Comparison of ENCODE assay signal across 8 mouse cellular contexts in genomic region chr5:104460456-104460838, GRCm38 (mm10). TPM values are rescaled to one million over a fixed set of nuclear protein-coding genes. Genes with fewer than 3 reads are reported as not detected.
DNase-seq lines count a peak whose midpoint lies in the region; ATAC-seq and TF ChIP-seq lines count a peak whose summit lies in the region.

No protein-coding gene starts in this region.

- intact Hi-C loops in gastrocnemius, postnatal 14 days (cut with DNase I; ENCODE audit: low total_unique reads): no loop called here

- TF ChIP-seq POLR2A in ES-Bruce4 (IDR thresholded peaks at IDR 0.05; ENCODE audit: insufficient read depth, low read length): no peak

- peak overlapping the region; percentile 71 for H3K4me2 ChIP-seq in heart, postnatal 0 days (ENCODE audit: low read depth, low read length)
- H3K4me2 ChIP-seq in liver, postnatal 0 days (ENCODE audit: low read depth, low read length): peak overlapping the region; percentile 79

- no peak for TF ChIP-seq CTCF in ES-Bruce4 (IDR thresholded peaks at IDR 0.05; ENCODE audit: low read depth, low read length)
- no peak for TF ChIP-seq CTCF in heart, postnatal 0 days (IDR thresholded peaks at IDR 0.05; ENCODE audit: low read depth)
- TF ChIP-seq CTCF in liver, postnatal 0 days (IDR thresholded peaks at IDR 0.05; ENCODE audit: low read depth): no peak

- peak overlapping the region; percentile 57 for H3K27ac ChIP-seq in ES-Bruce4 (ENCODE audit: insufficient read depth, low read length)
- peak overlapping the region; percentile 93; the same call in 1 of the 2 replicates for H3K27ac ChIP-seq in heart, postnatal 0 days (ENCODE audit: low read depth)
- H3K27ac ChIP-seq in liver, postnatal 0 days (ENCODE audit: low read depth): no peak overlapping the region

- ATAC-seq in heart, postnatal 0 days (ENCODE audit: insufficient read depth, low read depth): no peak
- no peak for ATAC-seq in liver, postnatal 0 days

- WGBS in heart, postnatal 0 days: 23% methylated on average over 3 of the region's 3 CpGs
- WGBS in liver, postnatal 0 days (ENCODE audit: insufficient replicate concordance): 47% methylated on average over 3 of the region's 3 CpGs

- no peak for TF ChIP-seq EP300 in ES-Bruce4 (IDR thresholded peaks at IDR 0.05; ENCODE audit: insufficient read depth, low read depth, low read length)
- no peak for TF ChIP-seq EP300 in heart, postnatal 0 days (IDR thresholded peaks at IDR 0.05; ENCODE audit: low read depth)
- TF ChIP-seq EP300 in liver, postnatal 0 days (IDR thresholded peaks at IDR 0.05; ENCODE audit: low read depth): no peak

- H3K4me1 ChIP-seq in ES-Bruce4 (ENCODE audit: control insufficient read depth, insufficient read depth, low read length): no peaks in the 10 kb centered on the region
- peaks cover 8% of the 10 kb centered on the region; the same call in 1 of the 2 replicates for H3K4me1 ChIP-seq in heart, postnatal 0 days (ENCODE audit: control insufficient read depth, insufficient read depth)
- H3K4me1 ChIP-seq in liver, postnatal 0 days (ENCODE audit: insufficient read depth): 0 out of 2 replicates have a peak, but pooled peaks cover 9% of the 10 kb centered on the region

- peaks cover 18% of the 10 kb centered on the region for H3K9me3 ChIP-seq in ES-Bruce4 (replicated peaks; ENCODE audit: control insufficient read depth, insufficient read depth, low read length, poor library complexity, severe bottlenecking)
- no peaks in the 10 kb centered on the region for H3K9me3 ChIP-seq in heart, postnatal 0 days (replicated peaks; ENCODE audit: control insufficient read depth, low read length)
- H3K9me3 ChIP-seq in liver, postnatal 0 days (ENCODE audit: low read length): no peaks in the 10 kb centered on the region

- peak overlapping the region; percentile 94 for H3K4me3 ChIP-seq in ES-Bruce4 (ENCODE audit: low read depth, low read length)
- H3K4me3 ChIP-seq in heart, postnatal 0 days (ENCODE audit: low read depth, low read length): peak overlapping the region; percentile 84
- peak overlapping the region; percentile 62; the same call in 1 of the 2 replicates for H3K4me3 ChIP-seq in liver, postnatal 0 days (ENCODE audit: low read depth, low read length)

- DNase-seq in gastrocnemius, postnatal 14 days: peak; percentile 17
- DNase-seq in gastrocnemius, adult 18-20 months (ENCODE audit: low spot score): no peak
- no peak for DNase-seq in heart, postnatal 0 days (ENCODE audit: low spot score)
- no peak for DNase-seq in liver, postnatal 0 days
- DNase-seq in layer of hippocampus, postnatal 36 days: no peak
- no peak for DNase-seq in urinary bladder, adult 18-20 months (ENCODE audit: low spot score in 2 of 2)
- no peak for DNase-seq in cerebellum, postnatal 4 days (ENCODE audit: low spot score in 2 of 2)

- H3K9ac ChIP-seq in ES-Bruce4 (ENCODE audit: low read depth, poor library complexity, severe bottlenecking): peak overlapping the region; percentile 88
- peak overlapping the region; percentile 86; the same call in 1 of the 2 replicates for H3K9ac ChIP-seq in heart, postnatal 0 days (replicated peaks; ENCODE audit: low read depth, low read length)
- no peak overlapping the region for H3K9ac ChIP-seq in liver, postnatal 0 days (replicated peaks)

- no peaks in the 10 kb centered on the region for H3K36me3 ChIP-seq in ES-Bruce4 (ENCODE audit: control insufficient read depth, insufficient read depth, low read length, poor library complexity, severe bottlenecking)
- 0 out of 2 replicates have a peak, but pooled peaks cover 7% of the 10 kb centered on the region for H3K36me3 ChIP-seq in heart, postnatal 0 days (replicated peaks; ENCODE audit: control insufficient read depth, insufficient read depth, low read length)
- no peaks in the 10 kb centered on the region for H3K36me3 ChIP-seq in liver, postnatal 0 days (replicated peaks; ENCODE audit: insufficient read depth, low read length)

- H3K27me3 ChIP-seq in ES-Bruce4 (ENCODE audit: control insufficient read depth, insufficient read depth, low read length, poor library complexity, severe bottlenecking): no peaks in the 10 kb centered on the region
- no peaks in the 10 kb centered on the region for H3K27me3 ChIP-seq in heart, postnatal 0 days (ENCODE audit: control insufficient read depth, insufficient read depth, low read length)
- peaks cover 3% of the 10 kb centered on the region; the same call in 1 of the 2 replicates for H3K27me3 ChIP-seq in liver, postnatal 0 days (ENCODE audit: insufficient read depth, low read length)

RNA-seq across cellular contexts. Expression of gene Pkd2, which starts 1.2 kb away (rescaled TPM):
- total RNA-seq in gastrocnemius, postnatal 14 days (2021): 10 to 100 TPM; 19.6 to 21.1 TPM
- total RNA-seq in gastrocnemius, adult 18-20 months (2021): 10 to 100 TPM in 1 of 2 experiments, 1 to 10 TPM in 1; 6.5 to 10.9 TPM
- 21.0 and 23.8 TPM in 2 replicates for polyA plus RNA-seq in ES-Bruce4 (2011; ENCODE audit: insufficient read depth, insufficient read length, low read depth, missing spikeins)
- 15.4 and 29.4 TPM in 2 replicates for total RNA-seq in heart, postnatal 0 days (2014; rRNA removed; ENCODE audit: low replicate concordance)
- polyA plus RNA-seq in heart, postnatal 0 days (2015; fragmentation: Nextera tagmentation; extraction: Ambion mirVana): 4.5 and 4.7 TPM in 2 replicates
- 0.95 and 0.97 TPM in 2 replicates for polyA plus RNA-seq in liver, postnatal 0 days (2015; fragmentation: Nextera tagmentation; extraction: Ambion mirVana)
- total RNA-seq in layer of hippocampus, postnatal 36 days (2021): 10 to 100 TPM; 32.6 to 37.1 TPM

RNA-seq across cellular contexts. Expression of gene Spp1, which starts 25.5 kb away (rescaled TPM):
- total RNA-seq in gastrocnemius, postnatal 14 days (2021): 1 to 10 TPM in 1 of 2 experiments, under 1 TPM in 1; 0.58 to 4.2 TPM
- 1 to 10 TPM; 1.9 to 4.2 TPM for total RNA-seq in gastrocnemius, adult 18-20 months (2021)
- 350 and 395 TPM in 2 replicates for polyA plus RNA-seq in ES-Bruce4 (2011; ENCODE audit: insufficient read depth, insufficient read length, low read depth, missing spikeins)
- total RNA-seq in heart, postnatal 0 days (2014; rRNA removed; ENCODE audit: low replicate concordance): 0.53 and 3.4 TPM in 2 replicates
- polyA plus RNA-seq in heart, postnatal 0 days (2015; fragmentation: Nextera tagmentation; extraction: Ambion mirVana): 11.2 and 34.8 TPM in 2 replicates
- 73.9 and 103 TPM in 2 replicates for polyA plus RNA-seq in liver, postnatal 0 days (2015; fragmentation: Nextera tagmentation; extraction: Ambion mirVana)
- total RNA-seq in layer of hippocampus, postnatal 36 days (2021): 1 to 10 TPM; 1.9 to 4.0 TPM

RNA-seq across cellular contexts. Expression of gene BC005561, which starts 47.7 kb away (rescaled TPM):
- total RNA-seq in gastrocnemius, postnatal 14 days (2021): 1 to 10 TPM; 3.5 to 4.2 TPM
- total RNA-seq in gastrocnemius, adult 18-20 months (2021): 1 to 10 TPM; 3.4 to 3.7 TPM
- 12.6 and 13.7 TPM in 2 replicates for polyA plus RNA-seq in ES-Bruce4 (2011; ENCODE audit: insufficient read depth, insufficient read length, low read depth, missing spikeins)
- total RNA-seq in heart, postnatal 0 days (2014; rRNA removed; ENCODE audit: low replicate concordance): 3.1 and 3.5 TPM in 2 replicates
- 5.0 and 5.6 TPM in 2 replicates for polyA plus RNA-seq in heart, postnatal 0 days (2015; fragmentation: Nextera tagmentation; extraction: Ambion mirVana)
- polyA plus RNA-seq in liver, postnatal 0 days (2015; fragmentation: Nextera tagmentation; extraction: Ambion mirVana): 2.6 and 3.0 TPM in 2 replicates
- total RNA-seq in layer of hippocampus, postnatal 36 days (2021): 10 to 100 TPM; 12.3 to 14.7 TPM
